Mouse (Mus musculus): Measurements from ENCODE around the gene Mfsd11.
"Not testable (repeated sequence)": the region's sequence is repeated elsewhere in the genome, so short reads cannot be mapped to it uniquely, and the experiment has no call there.

The Mfsd11 gene

GRCm38 (mm10) chr11:116885275-116886151 lies 33.3 kb downstream of the Mfsd11 start:
- DNase-seq, result peak; percentile 88

- DNase-seq, result no peak
These were observed 34.9 kb downstream of the Mfsd11 start for GRCm38 (mm10) chr11:116887136-116887535.

DNA sequence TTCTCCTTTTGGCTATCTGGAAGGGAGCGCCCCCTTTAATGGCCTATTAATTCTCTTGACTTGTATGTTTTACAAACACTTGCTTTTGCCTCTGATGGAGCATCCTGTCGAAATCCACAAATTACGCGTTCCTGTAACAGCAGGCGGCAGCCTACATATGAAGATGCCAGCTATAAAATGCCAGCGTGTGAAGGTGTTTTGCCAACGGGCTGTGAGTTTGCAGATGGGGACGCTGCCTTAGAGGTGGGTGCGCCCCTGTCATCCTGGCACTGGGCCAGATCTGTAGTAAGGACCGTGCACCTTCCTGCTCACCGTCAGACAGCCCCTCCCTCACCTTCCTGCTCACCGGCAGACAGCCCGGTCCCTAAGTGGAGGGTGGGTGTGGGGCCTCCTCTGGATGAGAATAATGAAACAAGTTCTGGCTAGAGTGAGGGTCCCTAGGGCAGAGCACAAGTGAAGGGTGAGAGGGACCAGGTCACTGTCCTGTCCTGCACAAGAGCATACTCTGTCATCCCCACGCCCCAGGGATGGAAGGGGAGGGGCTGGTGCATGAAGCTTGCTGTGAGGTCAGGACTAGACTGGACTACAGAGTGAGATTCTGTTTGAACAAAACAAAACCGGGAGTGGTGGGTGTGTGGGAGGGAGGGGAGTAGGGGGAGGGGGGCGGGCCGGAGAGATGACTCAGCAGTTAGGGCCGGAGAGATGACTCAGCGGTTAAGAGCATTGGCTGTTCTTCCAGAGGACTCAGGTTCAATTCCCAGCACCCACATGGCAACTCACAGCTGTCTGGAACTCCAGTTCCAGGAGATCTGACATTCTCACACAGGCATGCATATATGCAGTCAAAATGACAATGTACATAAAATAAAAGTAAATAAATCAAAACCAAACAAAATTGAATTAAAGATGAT lies 41.5 kb downstream of the Mfsd11 start:
- DNase-seq, result no peak

GRCm38 (mm10) chr11:116895402-116895801 lies 43.2 kb downstream of the Mfsd11 start:
- DNase-seq, result no peak

- no peak for DNase-seq
These were observed 47.0 kb downstream of the Mfsd11 start for GRCm38 (mm10) chr11:116899247-116899646.

DNA sequence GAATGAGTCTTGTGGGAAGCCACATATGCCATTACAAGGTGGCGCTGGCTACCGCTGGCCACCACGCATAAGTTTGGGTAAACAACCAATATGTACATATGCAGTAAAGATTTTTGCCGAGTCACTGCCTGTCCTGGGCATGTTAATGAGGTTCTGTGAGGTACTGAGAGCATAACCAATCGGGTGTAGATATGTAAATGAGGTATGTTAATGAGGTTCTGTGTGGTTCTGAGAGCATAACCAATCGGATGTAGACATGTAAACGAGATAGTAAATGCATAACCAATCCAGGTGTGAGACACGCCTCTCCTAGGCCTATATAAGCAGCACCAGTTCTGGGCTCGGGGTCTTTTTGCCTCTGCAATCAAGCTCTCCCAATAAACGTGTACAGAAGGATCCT lies 50.3 kb downstream of the Mfsd11 start:
- not testable (repeated sequence) for DNase-seq

DNA sequence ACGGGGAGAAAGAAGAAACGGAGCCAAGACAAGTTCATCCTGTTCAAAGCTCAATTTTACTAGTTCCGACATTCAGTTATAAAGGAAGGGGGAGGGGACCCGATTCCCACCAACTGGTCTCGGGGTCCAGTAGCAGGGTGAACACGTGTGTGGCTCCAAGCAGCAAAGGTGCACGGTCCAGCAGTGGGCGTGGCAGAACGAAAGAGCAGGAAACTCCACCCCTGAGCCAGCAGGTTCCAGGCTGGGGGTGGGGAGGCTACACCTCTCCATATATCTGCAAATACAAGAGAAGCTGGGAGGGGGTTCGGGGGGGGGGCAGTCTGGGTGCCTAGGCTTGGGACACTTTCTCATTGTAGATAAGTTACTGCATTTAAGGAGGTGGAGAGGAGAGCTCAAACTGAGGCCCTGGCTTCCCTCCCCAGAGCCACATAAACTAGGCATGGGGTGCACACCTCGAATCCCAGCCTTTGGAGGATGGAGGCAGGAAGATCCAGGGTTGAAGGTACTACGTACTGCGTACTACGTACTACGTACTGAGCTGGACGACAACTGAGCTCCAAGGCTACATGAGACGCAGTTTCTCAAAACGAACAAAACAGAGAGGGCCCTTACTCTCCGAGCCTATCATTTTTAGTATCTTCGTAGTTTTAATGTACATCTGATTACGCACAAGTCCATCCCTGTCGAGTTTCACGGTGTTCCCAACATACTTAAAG lies 53.7 kb downstream of the Mfsd11 start:
- DNase-seq, result peak; percentile 30

- no peak for DNase-seq
These were observed 61.3 kb downstream of the Mfsd11 start for GRCm38 (mm10) chr11:116913573-116913972.

GRCm38 (mm10) chr11:116914267-116914885 lies 62.1 kb downstream of the Mfsd11 start:
- no peak for DNase-seq

- DNase-seq, result peak; percentile 26
These were observed 63.0 kb downstream of the Mfsd11 start for GRCm38 (mm10) chr11:116915241-116915640.

DNA sequence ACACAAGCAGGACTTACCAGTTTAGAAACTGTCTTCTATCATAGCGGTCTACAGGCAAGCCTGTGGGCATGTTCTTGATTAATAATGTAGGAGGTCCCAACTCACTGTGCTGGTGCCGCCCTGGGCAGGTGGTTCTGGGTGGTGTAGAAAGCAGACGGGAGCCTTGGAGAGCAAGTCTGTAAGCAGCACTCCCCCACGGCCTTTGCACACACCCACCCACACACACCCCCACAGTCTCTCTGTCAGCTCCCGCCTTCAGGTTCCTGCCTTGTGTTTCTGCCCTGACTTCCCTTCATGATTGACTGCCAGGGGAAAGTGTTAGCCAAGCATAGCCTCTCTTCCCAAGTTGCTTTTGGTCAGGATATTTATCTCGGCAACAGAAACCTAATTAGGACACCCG lies 65.1 kb downstream of the Mfsd11 start:
- DNase-seq, result no peak

DNA sequence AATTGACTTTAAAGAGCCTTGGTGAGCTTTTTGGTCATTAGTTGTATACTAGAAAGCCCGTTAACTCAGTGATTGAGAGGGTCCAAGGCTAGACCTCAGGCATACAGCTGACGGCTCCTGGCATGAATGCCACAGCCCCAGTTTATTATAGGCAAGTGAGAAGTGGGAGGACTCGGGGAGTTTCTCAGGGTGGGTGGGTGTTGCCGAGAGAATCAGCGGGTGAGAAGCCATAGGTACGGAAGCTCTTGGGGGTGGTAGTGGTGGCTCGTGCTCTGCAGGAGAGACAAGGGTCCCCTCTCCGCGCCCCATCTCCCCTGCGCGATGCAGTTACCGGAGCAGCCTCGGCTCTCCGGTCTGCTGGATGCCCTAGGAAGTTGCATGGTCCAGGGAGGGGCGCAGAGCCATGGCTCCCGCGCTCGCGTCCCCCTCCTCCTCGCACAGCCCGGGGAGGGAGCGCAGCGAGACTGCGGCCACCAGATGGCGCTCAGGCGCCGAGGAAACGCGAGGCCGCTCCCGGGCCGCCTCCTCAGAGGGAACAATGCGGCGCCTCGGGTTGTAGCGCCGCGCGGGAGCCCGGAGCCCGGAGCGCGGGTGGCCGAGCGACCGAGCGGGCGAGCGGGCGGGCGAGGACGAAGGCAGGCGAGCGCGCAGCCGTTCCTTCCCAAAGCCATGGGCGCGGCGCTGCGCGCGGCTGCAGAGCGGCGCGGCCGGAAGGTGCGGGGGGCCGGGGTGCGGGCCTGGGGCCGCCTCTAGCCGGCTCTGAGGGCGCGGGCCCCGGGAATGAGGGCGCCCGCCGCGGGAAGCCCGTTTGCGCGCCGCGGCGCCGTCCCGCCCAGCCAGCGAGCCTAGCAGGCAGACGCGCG lies 66.3 kb downstream of the Mfsd11 start, which contains the start of gene Mgat5b:
Gene Mgat5b, plus strand, starts transcription at position 541 of the 863 bp plus-strand sequence.
- DNase-seq, result peak; percentile 80

DNA sequence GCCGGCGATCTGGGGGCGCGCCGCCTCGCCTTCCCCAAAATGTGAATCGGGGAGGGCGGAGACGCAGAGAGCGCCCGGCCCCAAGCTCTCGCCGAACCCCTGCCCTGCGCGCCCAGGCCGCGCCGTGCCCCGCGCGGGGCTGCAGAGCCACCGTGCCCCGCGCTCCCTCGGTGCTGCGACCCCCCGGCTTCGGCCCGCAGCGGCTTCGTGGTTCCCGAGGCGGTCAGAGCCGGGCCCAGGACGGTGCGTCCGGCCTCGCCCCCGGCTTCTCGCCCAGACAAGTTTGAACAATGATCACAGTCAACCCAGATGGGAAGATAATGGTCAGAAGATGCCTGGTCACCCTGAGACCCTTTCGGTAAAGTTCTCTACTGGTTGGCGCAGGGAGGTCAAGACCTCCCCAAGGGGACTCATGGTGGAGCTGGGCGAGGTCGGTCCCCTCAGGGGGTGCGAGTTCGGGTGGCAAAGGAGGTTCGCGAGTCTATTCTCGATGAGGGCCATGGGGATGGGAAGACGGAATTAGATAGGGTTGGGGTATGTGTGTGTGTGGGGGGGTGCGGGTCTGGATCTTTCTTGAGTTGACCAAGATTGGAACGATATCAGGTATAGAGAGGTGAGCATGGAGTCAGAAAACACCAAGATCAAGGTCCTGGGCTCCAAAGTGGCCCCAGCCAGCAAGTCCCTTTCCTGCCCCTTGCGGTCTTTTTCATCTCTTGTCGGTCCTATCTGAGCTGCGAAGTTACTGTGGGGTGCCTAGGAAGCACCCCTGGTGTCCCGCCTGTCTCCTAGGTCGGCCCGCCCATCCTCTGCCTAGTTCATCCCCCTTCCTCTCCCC lies 67.2 kb downstream of the Mfsd11 start:
- DNase-seq, result no peak

DNA sequence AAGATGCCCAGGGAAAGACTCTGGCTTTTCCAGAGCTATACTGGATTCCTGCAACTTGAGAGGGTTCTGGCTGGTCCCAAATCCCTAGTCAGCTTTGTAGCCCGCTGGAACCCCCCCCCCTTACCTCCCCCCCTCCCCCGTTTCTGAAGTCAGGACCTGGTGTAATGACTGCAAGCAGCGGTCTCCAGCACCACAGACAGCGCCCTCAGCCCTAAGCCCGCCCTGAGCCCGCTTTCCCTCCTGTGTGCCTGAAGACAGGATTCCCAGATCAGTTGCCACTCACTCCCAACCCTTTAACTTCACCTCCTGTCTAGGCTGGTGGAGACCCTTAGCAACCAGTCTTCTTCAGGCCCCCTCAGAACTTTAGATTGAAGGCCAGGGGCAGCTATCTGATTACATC lies 68.5 kb downstream of the Mfsd11 start:
- DNase-seq, result no peak

GRCm38 (mm10) chr11:116922058-116922457 lies 69.8 kb downstream of the Mfsd11 start:
- DNase-seq, result peak; percentile 44

All from lung, postnatal 36 days (tissue).